16 mouse cellular contexts compared by ENCODE assay signal in genomic region chr16:97927331-97927938, GRCm38 (mm10).
"Had no signal": no experiment of that assay in that cellular context is flagged by ENCODE, and none has a peak within 500 bp of the region (broad histone marks: within the 10 kb centered on the region; RNA-seq: fewer than 3 reads in every experiment).

No protein-coding gene starts in this region.

- H3K4me3 ChIP-seq: neural tube, embryonic 13.5 days; neural tube, embryonic 15.5 days; stomach, embryonic 15.5 days had no signal

- H3K9me3 ChIP-seq: neural tube, embryonic 13.5 days; neural tube, embryonic 15.5 days; stomach, embryonic 15.5 days had no signal

- H3K4me2 ChIP-seq: neural tube, embryonic 13.5 days; neural tube, embryonic 15.5 days; stomach, embryonic 15.5 days had no signal

- H3K27ac ChIP-seq: neural tube, embryonic 13.5 days; neural tube, embryonic 15.5 days; stomach, embryonic 15.5 days; stomach, postnatal 0 days had no signal

- H3K36me3 ChIP-seq: neural tube, embryonic 13.5 days; neural tube, embryonic 15.5 days; stomach, embryonic 15.5 days had no signal

- H3K9ac ChIP-seq: neural tube, embryonic 13.5 days; neural tube, embryonic 15.5 days; stomach, embryonic 15.5 days had no signal

- DNase-seq: retina, postnatal 1 day; right cerebral cortex, adult 18-20 months; right cerebral cortex, postnatal 14 days; right cerebral cortex, postnatal 25 days; right cerebral cortex, postnatal 4 days; spleen, adult 18-20 months; thymus, adult 18-20 months; thymus, adult 2 months; thymus, postnatal 14 days; thymus, postnatal 25 days; thymus, postnatal 36 days; thymus, postnatal 4 days had no signal

- H3K27me3 ChIP-seq: neural tube, embryonic 13.5 days; stomach, embryonic 15.5 days had no signal
